Mouse (Mus musculus): ENCODE results near the gene Frmpd1. TPM values are rescaled to one million over a fixed set of nuclear protein-coding genes. Genes with fewer than 3 reads are reported as not detected.

Gene Frmpd1
- 10 to 100 TPM; 16.4 to 21.7 TPM for total RNA-seq (2021)
- long read RNA-seq, full-length matches to known transcripts = 31 of 40 reads
- long read RNA-seq, partial matches to known transcripts = 7 of 40 reads
- long read RNA-seq, other reads (novel, unspliced or antisense) = 2 of 40 reads

- peak; percentile 27 to 67 for DNase-seq (ENCODE audit: low spot score in 2 of 2)
Measured at GRCm38 (mm10) chr4:45184521-45185330, at the start of gene Frmpd1. Frmpd1 (plus strand) TSS chr4:45184875.

- DNase-seq (ENCODE audit: low spot score in 2 of 2) = no peak
Measured at GRCm38 (mm10) chr4:45137636-45138035, 47.0 kb upstream of the Frmpd1 start.

- peak in 1 of 2 experiments; percentile 10 for DNase-seq (ENCODE audit: low spot score in 2 of 2)
Measured at GRCm38 (mm10) chr4:45141835-45142234, 42.8 kb upstream of the Frmpd1 start.

GRCm38 (mm10) chr4:45142411-45142810 is 42.3 kb upstream of the Frmpd1 start:
- DNase-seq (ENCODE audit: low spot score in 2 of 2) = peak; percentile 43 to 71

GRCm38 (mm10) chr4:45143005-45143404 is 41.7 kb upstream of the Frmpd1 start:
- peak in 1 of 2 experiments; percentile 11 for DNase-seq (ENCODE audit: low spot score in 2 of 2)

- DNase-seq (ENCODE audit: low spot score in 2 of 2) = peak; percentile 16 to 63
Measured at GRCm38 (mm10) chr4:45156433-45156832, 28.2 kb upstream of the Frmpd1 start.

GRCm38 (mm10) chr4:45158608-45159007 is 26.1 kb upstream of the Frmpd1 start:
- no peak for DNase-seq (ENCODE audit: low spot score in 2 of 2)

GRCm38 (mm10) chr4:45160773-45161172 is 23.9 kb upstream of the Frmpd1 start:
- DNase-seq (ENCODE audit: low spot score in 2 of 2) = peak in 1 of 2 experiments; percentile 39

- no peak for DNase-seq (ENCODE audit: low spot score in 2 of 2)
Measured at GRCm38 (mm10) chr4:45163711-45164110, 21.0 kb upstream of the Frmpd1 start.

GRCm38 (mm10) chr4:45165477-45165876 is 19.2 kb upstream of the Frmpd1 start:
- no peak for DNase-seq (ENCODE audit: low spot score in 2 of 2)

GRCm38 (mm10) chr4:45165955-45166354 is 18.7 kb upstream of the Frmpd1 start:
- DNase-seq (ENCODE audit: low spot score in 2 of 2) = no peak

GRCm38 (mm10) chr4:45171340-45171739 is 13.3 kb upstream of the Frmpd1 start:
- peak in 1 of 2 experiments; percentile 31 for DNase-seq (ENCODE audit: low spot score in 2 of 2)

GRCm38 (mm10) chr4:45183818-45184520 is 706 bp upstream of the Frmpd1 start:
- DNase-seq (ENCODE audit: low spot score in 2 of 2) = peak in 1 of 2 experiments; percentile 24

GRCm38 (mm10) chr4:45185331-45185669 is 625 bp downstream of the Frmpd1 start:
- no peak for DNase-seq (ENCODE audit: low spot score in 2 of 2)

GRCm38 (mm10) chr4:45198296-45198695 is 13.6 kb downstream of the Frmpd1 start:
- no peak for DNase-seq (ENCODE audit: low spot score in 2 of 2)

GRCm38 (mm10) chr4:45203283-45203682 is 18.6 kb downstream of the Frmpd1 start:
- DNase-seq (ENCODE audit: low spot score in 2 of 2) = no peak

- peak in 1 of 2 experiments; percentile 23 for DNase-seq (ENCODE audit: low spot score in 2 of 2)
Measured at GRCm38 (mm10) chr4:45207444-45207843, 22.8 kb downstream of the Frmpd1 start.

- DNase-seq (ENCODE audit: low spot score in 2 of 2) = peak; percentile 3 to 50
Measured at GRCm38 (mm10) chr4:45208832-45209363, 24.2 kb downstream of the Frmpd1 start.

GRCm38 (mm10) chr4:45212342-45213063 is 27.8 kb downstream of the Frmpd1 start:
- no peak for DNase-seq (ENCODE audit: low spot score in 2 of 2)

GRCm38 (mm10) chr4:45219946-45220345 is 35.3 kb downstream of the Frmpd1 start:
- no peak for DNase-seq (ENCODE audit: low spot score in 2 of 2)

- no peak for DNase-seq (ENCODE audit: low spot score in 2 of 2)
Measured at GRCm38 (mm10) chr4:45222395-45222794, 37.7 kb downstream of the Frmpd1 start.
